Comparison of ENCODE assay signal across 8 mouse cellular contexts in the genomic region with DNA sequence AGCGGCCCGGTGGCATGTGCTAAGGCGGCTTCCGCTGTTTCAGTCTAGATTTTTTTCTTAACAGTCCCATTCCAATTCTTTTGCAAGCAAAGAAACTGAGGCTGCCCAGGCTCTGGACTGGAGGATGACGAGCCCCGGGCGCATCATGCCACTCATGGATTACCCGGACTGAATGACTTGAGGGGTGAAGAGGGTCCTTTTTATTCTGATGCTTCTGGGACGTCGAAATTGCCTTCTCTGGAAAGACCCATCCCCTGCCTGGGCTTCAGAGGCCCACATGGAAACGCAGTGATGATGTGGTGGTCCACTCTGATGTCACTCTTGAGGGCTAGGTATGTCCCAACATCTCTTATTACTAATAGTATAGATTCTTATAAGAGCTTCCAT. TPM values are rescaled to one million over a fixed set of nuclear protein-coding genes. Genes with fewer than 3 reads are reported as not detected.
DNase-seq lines count a peak whose midpoint lies in the region; ATAC-seq and TF ChIP-seq lines count a peak whose summit lies in the region.

No protein-coding gene starts in this region.

- peak overlapping the region; percentile 95 for H3K4me3 ChIP-seq in gastrocnemius, adult 2 months
- H3K4me3 ChIP-seq in forebrain, embryonic 14.5 days (ENCODE audit: low read depth, low read length), result peak overlapping the region; percentile 84
- peak overlapping the region; percentile 34 to 86 for H3K4me3 ChIP-seq in liver, embryonic 14.5 days (ENCODE audit: insufficient read depth in 1 of 2, low read depth in 2 of 2, low read length in 2 of 2)

- no peak for TF ChIP-seq EP300 in liver, embryonic 14.5 days (IDR thresholded peaks at IDR 0.05; ENCODE audit: low read depth)

- peak; percentile 62 for ATAC-seq in forebrain, embryonic 14.5 days
- ATAC-seq in liver, embryonic 14.5 days (ENCODE audit: insufficient read depth), result no peak; the same call in 1 of the 2 replicates

- H3K9me3 ChIP-seq in forebrain, embryonic 14.5 days (replicated peaks; ENCODE audit: control insufficient read depth, low read length), result no peaks in the 10 kb centered on the region
- H3K9me3 ChIP-seq in liver, embryonic 14.5 days (ENCODE audit: control insufficient read depth, low read length), result no peaks in the 10 kb centered on the region

- intact Hi-C loops in gastrocnemius, adult 2 months (cut with DNase I), result loop anchor here (5.0 kb wide), 2 partner anchors 48 to 62 kb away; partner anchors contain the start of gene Dusp14
- intact Hi-C loops in left cerebral cortex, postnatal 14 days (cut with DNase I), result loop anchor here (5.0 kb wide), 1 partner anchor 48 kb away; no protein-coding TSS in a partner anchor

- TF ChIP-seq CTCF in gastrocnemius, adult 2 months (IDR thresholded peaks at IDR 0.05), result no peak
- TF ChIP-seq CTCF in liver, embryonic 14.5 days (IDR thresholded peaks at IDR 0.05; ENCODE audit: low read depth), result no peak

- H3K27ac ChIP-seq in gastrocnemius, adult 2 months, result peak overlapping the region; percentile 89
- H3K27ac ChIP-seq in forebrain, embryonic 14.5 days (ENCODE audit: low read depth, low read length), result no peak overlapping the region
- H3K27ac ChIP-seq in liver, embryonic 14.5 days, result no peak overlapping the region

- peaks cover 10% of the 10 kb centered on the region; the same call in 1 of the 2 replicates for H3K4me1 ChIP-seq in forebrain, embryonic 14.5 days (ENCODE audit: control insufficient read depth, insufficient read depth, low read length)
- H3K4me1 ChIP-seq in liver, embryonic 14.5 days (replicated peaks; ENCODE audit: control insufficient read depth in 2 of 2, insufficient read depth in 2 of 2, low read length in 1 of 2), result 0 out of 4 replicates have a peak, but pooled peaks cover 0 to 2% of the 10 kb centered on the region in 2 experiments

- no peak for DNase-seq in gastrocnemius, adult 2 months
- DNase-seq in gastrocnemius, adult 18-20 months (ENCODE audit: low spot score), result no peak
- DNase-seq in 3T3-L1 (ENCODE audit: low read depth, low spot score), result peak; percentile 19
- DNase-seq in forebrain, embryonic 14.5 days (ENCODE audit: low spot score), result no peak
- no peak for DNase-seq in liver, embryonic 14.5 days (ENCODE audit: low read depth in 3 of 3, low spot score in 3 of 3)
- no peak for DNase-seq in adrenal gland, postnatal 25 days
- no peak for DNase-seq in left cerebral cortex, postnatal 14 days (ENCODE audit: low spot score in 2 of 2)
- no peak for DNase-seq in spleen, postnatal 4 days (ENCODE audit: low spot score in 2 of 2)

- H3K36me3 ChIP-seq in forebrain, embryonic 14.5 days (ENCODE audit: control insufficient read depth, insufficient read depth, low read length), result peaks cover 21% of the 10 kb centered on the region
- H3K36me3 ChIP-seq in liver, embryonic 14.5 days (replicated peaks; ENCODE audit: control insufficient read depth, insufficient read depth, low read depth), result peaks cover 7% of the 10 kb centered on the region

- no peaks in the 10 kb centered on the region for H3K27me3 ChIP-seq in forebrain, embryonic 14.5 days (replicated peaks; ENCODE audit: control insufficient read depth, insufficient read depth, low read length)
- no peaks in the 10 kb centered on the region; the same call in 1 of the 2 replicates for H3K27me3 ChIP-seq in liver, embryonic 14.5 days (ENCODE audit: control insufficient read depth, insufficient read depth, low read length)

- H3K4me2 ChIP-seq in forebrain, embryonic 14.5 days (ENCODE audit: low read length), result peak overlapping the region; percentile 81
- H3K4me2 ChIP-seq in liver, embryonic 14.5 days (ENCODE audit: low read depth), result peak overlapping the region; percentile 86

- WGBS in forebrain, embryonic 14.5 days, result 4% methylated on average over 11 of the region's 11 CpGs
- 10% methylated on average over 11 of the region's 11 CpGs for WGBS in liver, embryonic 14.5 days (ENCODE audit: insufficient replicate concordance)

- peak overlapping the region; percentile 85 for H3K9ac ChIP-seq in forebrain, embryonic 14.5 days (ENCODE audit: low read length)
- no peak overlapping the region; the same call in 1 of the 2 replicates for H3K9ac ChIP-seq in liver, embryonic 14.5 days (replicated peaks)

RNA-seq across cellular contexts. Expression of gene Acaca, which starts 0.3 kb away (rescaled TPM):
- 10 to 100 TPM; 14.9 to 22.8 TPM for total RNA-seq in gastrocnemius, adult 2 months (2021)
- total RNA-seq in gastrocnemius, adult 18-20 months (2021), result 10 to 100 TPM; 11.4 to 17.3 TPM
- polyA plus RNA-seq in forebrain, embryonic 14.5 days (2014; fragmentation: Nextera tagmentation; extraction: Ambion mirVana), result 24.3 and 32.1 TPM in 2 replicates
- polyA plus RNA-seq in liver, embryonic 14.5 days (2012; rRNA removed), result 4.0 and 4.7 TPM in 2 replicates
- 6.6 and 7.0 TPM in 2 replicates for polyA plus RNA-seq in liver, embryonic 14.5 days (2014; fragmentation: Nextera tagmentation; extraction: Ambion mirVana)
- total RNA-seq in adrenal gland, postnatal 25 days (2021), result 264 and 316 TPM in 2 replicates
- total RNA-seq in left cerebral cortex, postnatal 14 days (2021), result 10 to 100 TPM; 75.7 to 81.2 TPM

RNA-seq across cellular contexts. Expression of gene Tada2a, which starts 0.4 kb away (rescaled TPM):
- 10 to 100 TPM; 11.6 to 12.2 TPM for total RNA-seq in gastrocnemius, adult 2 months (2021)
- 10 to 100 TPM; 11.4 to 12.5 TPM for total RNA-seq in gastrocnemius, adult 18-20 months (2021)
- polyA plus RNA-seq in forebrain, embryonic 14.5 days (2014; fragmentation: Nextera tagmentation; extraction: Ambion mirVana), result 34.1 and 35.1 TPM in 2 replicates
- 6.8 and 9.6 TPM in 2 replicates for polyA plus RNA-seq in liver, embryonic 14.5 days (2012; rRNA removed)
- 7.9 and 9.0 TPM in 2 replicates for polyA plus RNA-seq in liver, embryonic 14.5 days (2014; fragmentation: Nextera tagmentation; extraction: Ambion mirVana)
- total RNA-seq in adrenal gland, postnatal 25 days (2021), result 17.2 and 25.6 TPM in 2 replicates
- total RNA-seq in left cerebral cortex, postnatal 14 days (2021), result 10 to 100 TPM; 36.0 to 36.4 TPM

RNA-seq across cellular contexts. Expression of gene Gm11437, which starts 37.5 kb away (rescaled TPM):
- total RNA-seq in gastrocnemius, adult 2 months (2021), result not detected
- total RNA-seq in gastrocnemius, adult 18-20 months (2021), result not detected
- not detected in 2 replicates for polyA plus RNA-seq in forebrain, embryonic 14.5 days (2014; fragmentation: Nextera tagmentation; extraction: Ambion mirVana)
- not detected in 2 replicates for polyA plus RNA-seq in liver, embryonic 14.5 days (2012; rRNA removed)
- not detected in 2 replicates for polyA plus RNA-seq in liver, embryonic 14.5 days (2014; fragmentation: Nextera tagmentation; extraction: Ambion mirVana)
- total RNA-seq in adrenal gland, postnatal 25 days (2021), result not detected in 2 replicates
- total RNA-seq in left cerebral cortex, postnatal 14 days (2021), result not detected
